Mouse (Mus musculus): ENCODE results near the gene Zfp446. TPM values are rescaled to one million over a fixed set of nuclear protein-coding genes. Genes with fewer than 3 reads are reported as not detected.

The Zfp446 gene
- polyA plus RNA-seq, 1 experiment from 2014 or later = 5.4 TPM

GRCm38 (mm10) chr7:13024805-13025204, 47.2 kb downstream of the Zfp446 start:
- H3K4me3 ChIP-seq (ENCODE audit: low read depth, low read length) = peak overlapping the region; percentile 72
- H3K36me3 ChIP-seq (ENCODE audit: control insufficient read depth, insufficient read depth, low read length) = peaks cover 43% of the 10 kb centered on the region
- H3K4me1 ChIP-seq (replicated peaks; ENCODE audit: control insufficient read depth, insufficient read depth, low read length) = peaks cover 14% of the 10 kb centered on the region
- under 1% methylated on average over 26 of the region's 44 CpGs for WGBS
- peak overlapping the region; percentile 94 for H3K9ac ChIP-seq (ENCODE audit: low read length)
- peak overlapping the region; percentile 70 for H3K4me2 ChIP-seq (ENCODE audit: low read length)
- DNase-seq (ENCODE audit: low spot score) (peak; percentile 87), ATAC-seq (replicated peaks; ENCODE audit: low FRiP score, low TSS enrichment, low read depth) (peak; percentile 59)
- no peaks in the 10 kb centered on the region for H3K9me3 ChIP-seq (ENCODE audit: control insufficient read depth, low read length)
- no peaks in the 10 kb centered on the region for H3K27me3 ChIP-seq (replicated peaks; ENCODE audit: control insufficient read depth, insufficient read depth, low read length)
- H3K27ac ChIP-seq (ENCODE audit: low read depth) = peak overlapping the region; percentile 99

- no peaks in the 10 kb centered on the region for H3K9me3 ChIP-seq (ENCODE audit: control insufficient read depth, low read length)
- ATAC-seq (replicated peaks; ENCODE audit: low FRiP score, low TSS enrichment, low read depth) (no peak), DNase-seq (ENCODE audit: low spot score) (no peak)
- 22% methylated on average over 4 of the region's 4 CpGs for WGBS
- H3K4me3 ChIP-seq (ENCODE audit: low read depth, low read length) = peak overlapping the region; percentile 72
- peaks cover 51% of the 10 kb centered on the region for H3K36me3 ChIP-seq (ENCODE audit: control insufficient read depth, insufficient read depth, low read length)
- peak overlapping the region; percentile 94 for H3K9ac ChIP-seq (ENCODE audit: low read length)
- H3K27ac ChIP-seq (ENCODE audit: low read depth) = peak overlapping the region; percentile 99; the same call in 1 of the 2 replicates
- peak overlapping the region; percentile 70 for H3K4me2 ChIP-seq (ENCODE audit: low read length)
- H3K27me3 ChIP-seq (replicated peaks; ENCODE audit: control insufficient read depth, insufficient read depth, low read length) = no peaks in the 10 kb centered on the region
- H3K4me1 ChIP-seq (replicated peaks; ENCODE audit: control insufficient read depth, insufficient read depth, low read length) = peaks cover 14% of the 10 kb centered on the region
These were observed 48.0 kb downstream of the Zfp446 start for GRCm38 (mm10) chr7:13025511-13026112.

GRCm38 (mm10) chr7:13028986-13029385, 51.3 kb downstream of the Zfp446 start:
- 96% methylated on average over 4 of the region's 4 CpGs for WGBS
- no peaks in the 10 kb centered on the region for H3K9me3 ChIP-seq (ENCODE audit: control insufficient read depth, low read length)
- ATAC-seq (replicated peaks; ENCODE audit: low FRiP score, low TSS enrichment, low read depth) (no peak), DNase-seq (ENCODE audit: low spot score) (no peak)
- no peak overlapping the region for H3K27ac ChIP-seq (ENCODE audit: low read depth)
- H3K4me2 ChIP-seq (ENCODE audit: low read length) = no peak overlapping the region
- no peaks in the 10 kb centered on the region for H3K27me3 ChIP-seq (replicated peaks; ENCODE audit: control insufficient read depth, insufficient read depth, low read length)
- peaks cover 83% of the 10 kb centered on the region for H3K36me3 ChIP-seq (ENCODE audit: control insufficient read depth, insufficient read depth, low read length)
- H3K4me1 ChIP-seq (replicated peaks; ENCODE audit: control insufficient read depth, insufficient read depth, low read length) = peaks cover 23% of the 10 kb centered on the region
- H3K4me3 ChIP-seq (ENCODE audit: low read depth, low read length) = no peak overlapping the region
- no peak overlapping the region for H3K9ac ChIP-seq (ENCODE audit: low read length)

GRCm38 (mm10) chr7:13031069-13031468, 53.4 kb downstream of the Zfp446 start:
- H3K9ac ChIP-seq (ENCODE audit: low read length) = no peak overlapping the region
- peaks cover 21% of the 10 kb centered on the region for H3K4me1 ChIP-seq (replicated peaks; ENCODE audit: control insufficient read depth, insufficient read depth, low read length)
- no peaks in the 10 kb centered on the region for H3K9me3 ChIP-seq (ENCODE audit: control insufficient read depth, low read length)
- H3K27ac ChIP-seq (ENCODE audit: low read depth) = no peak overlapping the region
- no peak overlapping the region; the same call in 1 of the 2 replicates for H3K4me3 ChIP-seq (ENCODE audit: low read depth, low read length)
- no peak for ATAC-seq (replicated peaks; ENCODE audit: low FRiP score, low TSS enrichment, low read depth)
- DNase-seq (ENCODE audit: low spot score) = no peak
- no peak overlapping the region for H3K4me2 ChIP-seq (ENCODE audit: low read length)
- H3K27me3 ChIP-seq (replicated peaks; ENCODE audit: control insufficient read depth, insufficient read depth, low read length) = no peaks in the 10 kb centered on the region
- H3K36me3 ChIP-seq (ENCODE audit: control insufficient read depth, insufficient read depth, low read length) = peaks cover 87% of the 10 kb centered on the region
- WGBS = 64% methylated on average over 5 of the region's 5 CpGs

DNA sequence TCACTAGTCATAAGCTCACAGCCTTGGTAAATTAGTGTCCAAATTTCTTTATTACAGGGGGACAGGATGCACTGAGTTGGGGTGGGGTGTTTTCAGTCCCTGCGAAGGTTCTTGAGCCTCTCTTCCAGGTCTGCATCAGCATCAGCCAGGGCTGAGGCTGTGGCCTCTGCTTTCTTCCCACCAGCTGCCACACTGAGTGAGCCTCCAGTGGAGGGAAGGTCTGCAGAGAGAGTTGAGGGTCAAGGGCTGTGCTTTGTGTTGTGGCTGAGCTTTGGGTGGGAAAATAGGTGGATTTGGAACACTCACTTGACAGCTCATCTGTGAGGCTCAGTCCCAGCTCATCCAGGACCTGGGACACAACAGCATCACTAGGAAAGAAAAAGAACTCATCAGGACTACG, 54.3 kb downstream of the Zfp446 start:
- WGBS = 80% methylated on average over 2 of the region's 2 CpGs
- H3K27me3 ChIP-seq (replicated peaks; ENCODE audit: control insufficient read depth, insufficient read depth, low read length) = no peaks in the 10 kb centered on the region
- H3K9me3 ChIP-seq (ENCODE audit: control insufficient read depth, low read length) = no peaks in the 10 kb centered on the region

DNA sequence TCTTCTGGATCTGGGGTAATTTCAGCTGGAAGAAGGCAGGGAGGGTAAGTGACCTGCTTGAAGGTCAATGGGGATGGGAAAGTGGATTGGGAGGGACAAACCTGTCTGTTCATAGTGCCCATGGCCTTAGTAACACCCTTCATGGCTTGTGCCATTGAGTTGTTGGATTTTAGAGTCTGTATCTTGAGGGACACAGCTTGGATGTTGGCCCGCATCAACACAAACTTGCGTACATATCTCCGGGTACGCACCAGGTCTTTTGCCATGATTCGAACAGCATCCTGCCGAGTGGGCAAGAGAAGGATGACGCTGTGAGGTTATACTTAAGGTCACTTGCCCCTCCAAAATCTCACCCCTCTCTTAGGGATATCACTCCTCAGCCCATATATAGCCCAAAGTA, 54.9 kb downstream of the Zfp446 start:
- 91% methylated on average over 7 of the region's 7 CpGs for WGBS
- no peak overlapping the region for H3K9ac ChIP-seq (ENCODE audit: low read length)
- no peaks in the 10 kb centered on the region for H3K9me3 ChIP-seq (ENCODE audit: control insufficient read depth, low read length)
- no peaks in the 10 kb centered on the region for H3K27me3 ChIP-seq (replicated peaks; ENCODE audit: control insufficient read depth, insufficient read depth, low read length)
- H3K27ac ChIP-seq (ENCODE audit: low read depth) = no peak overlapping the region
- peaks cover 21% of the 10 kb centered on the region for H3K4me1 ChIP-seq (replicated peaks; ENCODE audit: control insufficient read depth, insufficient read depth, low read length)
- DNase-seq (ENCODE audit: low spot score) (no peak), ATAC-seq (replicated peaks; ENCODE audit: low FRiP score, low TSS enrichment, low read depth) (no peak)
- H3K4me3 ChIP-seq (ENCODE audit: low read depth, low read length) = no peak overlapping the region
- peaks cover 78% of the 10 kb centered on the region for H3K36me3 ChIP-seq (ENCODE audit: control insufficient read depth, insufficient read depth, low read length)
- H3K4me2 ChIP-seq (ENCODE audit: low read length) = no peak overlapping the region

More for the DNA sequence above, 54.3 kb downstream of the Zfp446 start:
- H3K4me2 ChIP-seq (ENCODE audit: low read length) = no peak overlapping the region
- H3K4me1 ChIP-seq (replicated peaks; ENCODE audit: control insufficient read depth, insufficient read depth, low read length) = peaks cover 21% of the 10 kb centered on the region
- ATAC-seq (replicated peaks; ENCODE audit: low FRiP score, low TSS enrichment, low read depth) (no peak), DNase-seq (ENCODE audit: low spot score) (peak; percentile 50)
- no peak overlapping the region for H3K9ac ChIP-seq (ENCODE audit: low read length)
- peaks cover 83% of the 10 kb centered on the region for H3K36me3 ChIP-seq (ENCODE audit: control insufficient read depth, insufficient read depth, low read length)
- H3K4me3 ChIP-seq (ENCODE audit: low read depth, low read length) = no peak overlapping the region
- H3K27ac ChIP-seq (ENCODE audit: low read depth) = no peak overlapping the region

- H3K36me3 ChIP-seq (ENCODE audit: control insufficient read depth, insufficient read depth, low read length) = peaks cover 67% of the 10 kb centered on the region
- ATAC-seq (replicated peaks; ENCODE audit: low FRiP score, low TSS enrichment, low read depth) (no peak), DNase-seq (ENCODE audit: low spot score) (peak; percentile 54)
- peak overlapping the region; percentile 79 for H3K9ac ChIP-seq (ENCODE audit: low read length)
- WGBS = 40% methylated on average over 13 of the region's 13 CpGs
- H3K4me1 ChIP-seq (replicated peaks; ENCODE audit: control insufficient read depth, insufficient read depth, low read length) = peaks cover 21% of the 10 kb centered on the region
- peak overlapping the region; percentile 78 for H3K4me2 ChIP-seq (ENCODE audit: low read length)
- peak overlapping the region; percentile 61 for H3K4me3 ChIP-seq (ENCODE audit: low read depth, low read length)
- peak overlapping the region; percentile 86 for H3K27ac ChIP-seq (ENCODE audit: low read depth)
- H3K9me3 ChIP-seq (ENCODE audit: control insufficient read depth, low read length) = no peaks in the 10 kb centered on the region
- H3K27me3 ChIP-seq (replicated peaks; ENCODE audit: control insufficient read depth, insufficient read depth, low read length) = no peaks in the 10 kb centered on the region
These were observed 56.0 kb downstream of the Zfp446 start for GRCm38 (mm10) chr7:13033451-13034147.

- Histone ChIP-seq H3K27ac (ENCODE audit: low read depth) (peak within 1 kb of the TSS; percentile 86), H3K36me3 (ENCODE audit: control insufficient read depth, insufficient read depth, low read length) (peaks cover 60% of the 10 kb centered on the region), H3K4me3 (ENCODE audit: low read depth, low read length) (peak within 1 kb of the TSS; percentile 61), H3K9ac (ENCODE audit: low read length) (peak within 1 kb of the TSS; percentile 79), H3K27me3 (replicated peaks; ENCODE audit: control insufficient read depth, insufficient read depth, low read length) (no peaks in the 10 kb centered on the region), H3K4me1 (replicated peaks; ENCODE audit: control insufficient read depth, insufficient read depth, low read length) (peaks cover 29% of the 10 kb centered on the region), H3K9me3 (ENCODE audit: control insufficient read depth, low read length) (no peaks in the 10 kb centered on the region), H3K4me2 (ENCODE audit: low read length) (peak within 1 kb of the TSS; percentile 78)
- DNase-seq (ENCODE audit: low spot score) (peak; percentile 96), ATAC-seq (replicated peaks; ENCODE audit: low FRiP score, low TSS enrichment, low read depth) (peak; percentile 75)
- WGBS = under 1% methylated on average over 45 of the region's 45 CpGs
These were observed 56.7 kb downstream of the Zfp446 start, which contains the start of gene Chmp2a for GRCm38 (mm10) chr7:13034148-13034977. Gene Chmp2a, minus strand, starts transcription at chr7:13034807.
